Mouse (Mus musculus) limb, embryonic 13.5 days (tissue): ENCODE data around the gene Slc17a4. TPM values are rescaled to one million over a fixed set of nuclear protein-coding genes. Genes with fewer than 3 reads are reported as not detected.

Experiments used
- ATAC-seq: fragments of 200-750 bp; cut with Nextera tagmentation; 2 replicates; pipeline ENCODE4 v1.8.0; 2017; ENCODE audit warnings: low read depth, moderate number of reproducible peaks, moderate TSS enrichment; ENCODE audit not compliant: low FRiP score
- H3K27ac ChIP-seq: fragments of 300-500 bp; sonication (generic); 2 replicates; pipeline ENCODE4 v1.5.1; 2015; ENCODE audit warnings: inconsistent platforms, mild to moderate bottlenecking, moderate library complexity
- H3K27me3 ChIP-seq: fragments of 300-500 bp; sonication (generic); 2 replicates; pipeline ENCODE4 v1.6.1; 2015; ENCODE audit warnings: mild to moderate bottlenecking, inconsistent platforms
- H3K36me3 ChIP-seq: fragments of 300-500 bp; sonication (generic); 2 replicates; pipeline ENCODE4 v1.6.1; 2015; ENCODE audit warnings: inconsistent platforms, mild to moderate bottlenecking, moderate library complexity
- H3K4me1 ChIP-seq: fragments of 300-500 bp; sonication (generic); 2 replicates; pipeline ENCODE4 v1.6.1; 2015; ENCODE audit warnings: inconsistent platforms
- H3K4me2 ChIP-seq: fragments of 300-500 bp; sonication (generic); replicated peaks from 2 replicates; pipeline ENCODE4 v1.6.1; 2015; ENCODE audit warnings: inconsistent platforms, mild to moderate bottlenecking, moderate library complexity
- H3K4me3 ChIP-seq: fragments of 300-500 bp; sonication (generic); 2 replicates; pipeline ENCODE4 v1.5.1; 2015; ENCODE audit warnings: moderate library complexity, mild to moderate bottlenecking, inconsistent platforms
- H3K9ac ChIP-seq: fragments of 300-500 bp; sonication (generic); 2 replicates; pipeline ENCODE4 v1.6.1; 2015; ENCODE audit warnings: mild to moderate bottlenecking, inconsistent platforms
- H3K9me3 ChIP-seq: fragments of 300-500 bp; sonication (generic); 2 replicates; pipeline ENCODE4 v1.6.1; 2016; ENCODE audit warnings: inconsistent platforms
- WGBS: fragments of 180-500 bp; shearing (Covaris S2); methylation state at CpG from one replicate; pipeline ENCODE4 v1.1.7; 2015; 5-methylcytosine and 5-hydroxymethylcytosine counted together
- polyA plus RNA-seq: library from polyadenylated mRNA; unstranded; fragments of >200 nt; fragmentation: Nextera tagmentation; extraction: Ambion mirVana; gene quantifications from 2 replicates; pipeline ENCODE4 v1.2.1, GENCODE M21; 2015

The Slc17a4 gene
- polyA plus RNA-seq, 1 experiment from 2014 or later = not detected

- H3K4me2 ChIP-seq = peak overlapping the region; percentile 20
- no peaks in the 10 kb centered on the region for H3K27me3 ChIP-seq
- ATAC-seq = no peak
- H3K4me1 ChIP-seq = peaks cover 17% of the 10 kb centered on the region
- H3K4me3 ChIP-seq = no peak overlapping the region
- H3K9me3 ChIP-seq = no peaks in the 10 kb centered on the region; the same call in 1 of the 2 replicates
- H3K27ac ChIP-seq = peak overlapping the region; percentile 48; the same call in 1 of the 2 replicates
- no peak overlapping the region for H3K9ac ChIP-seq
- no peaks in the 10 kb centered on the region for H3K36me3 ChIP-seq
- WGBS = 83% methylated on average over 9 of the region's 9 CpGs
Measured at GRCm38 (mm10) chr13:23930461-23930860, 15.7 kb upstream of the Slc17a4 start.

DNA sequence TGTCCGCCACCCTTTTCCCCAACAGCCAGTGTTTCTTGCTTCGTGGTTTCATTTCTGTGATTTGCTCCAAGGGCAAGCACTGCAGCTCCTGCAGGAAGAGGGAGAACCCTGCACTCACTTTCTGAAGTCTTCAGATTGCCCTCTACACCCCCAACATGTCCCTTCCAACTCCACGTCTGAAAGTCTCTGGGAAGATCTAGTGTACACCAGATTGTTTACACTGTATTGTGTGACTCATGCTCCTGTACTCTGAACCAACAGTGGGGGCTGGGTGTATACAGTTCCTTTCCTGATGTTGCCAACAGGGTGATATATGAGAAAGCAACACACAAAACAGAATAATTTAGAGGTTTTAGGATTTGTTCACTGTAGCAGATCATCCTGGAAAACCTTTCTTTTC, 13.8 kb upstream of the Slc17a4 start:
- H3K9me3 ChIP-seq = no peaks in the 10 kb centered on the region
- no peak overlapping the region for H3K4me2 ChIP-seq
- no peaks in the 10 kb centered on the region for H3K27me3 ChIP-seq
- H3K4me3 ChIP-seq = no peak overlapping the region
- H3K9ac ChIP-seq = no peak overlapping the region
- no peaks in the 10 kb centered on the region for H3K36me3 ChIP-seq
- no peak for ATAC-seq
- no peak overlapping the region for H3K27ac ChIP-seq
- peaks cover 17% of the 10 kb centered on the region for H3K4me1 ChIP-seq
- 69% methylated on average over 3 of the region's 3 CpGs for WGBS

DNA sequence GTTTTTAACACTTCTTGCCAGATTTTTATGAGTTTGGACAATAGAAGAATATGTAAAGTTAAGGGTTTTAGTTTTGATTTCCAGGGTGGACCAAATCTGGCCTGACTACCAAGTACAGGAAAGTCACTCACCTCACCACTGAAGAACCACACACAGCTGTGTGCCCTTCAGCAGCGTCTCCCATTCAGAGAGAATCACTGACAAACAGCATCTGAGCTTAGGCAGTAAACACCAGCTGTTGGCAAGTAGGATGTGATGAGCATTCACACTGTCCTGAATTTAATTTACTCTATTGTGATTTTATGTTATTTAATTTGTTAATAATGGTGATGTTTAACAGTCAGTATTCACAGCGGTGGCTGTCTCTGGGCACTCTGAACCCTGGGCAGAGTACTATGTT, 11.0 kb upstream of the Slc17a4 start:
- no peak overlapping the region for H3K9ac ChIP-seq
- H3K36me3 ChIP-seq = no peaks in the 10 kb centered on the region
- no peak for ATAC-seq
- H3K27me3 ChIP-seq = no peaks in the 10 kb centered on the region
- no peak overlapping the region for H3K4me3 ChIP-seq
- no peak overlapping the region for H3K27ac ChIP-seq
- peaks cover 10% of the 10 kb centered on the region for H3K4me1 ChIP-seq
- no peaks in the 10 kb centered on the region for H3K9me3 ChIP-seq
- 62% methylated on average over 2 of the region's 2 CpGs for WGBS
- H3K4me2 ChIP-seq = no peak overlapping the region

- H3K36me3 ChIP-seq = no peaks in the 10 kb centered on the region
- no peak overlapping the region for H3K9ac ChIP-seq
- no peaks in the 10 kb centered on the region for H3K4me1 ChIP-seq
- no peaks in the 10 kb centered on the region for H3K27me3 ChIP-seq
- H3K27ac ChIP-seq = no peak overlapping the region
- no peaks in the 10 kb centered on the region for H3K9me3 ChIP-seq
- H3K4me2 ChIP-seq = no peak overlapping the region
- no peak for ATAC-seq
- WGBS = 75% methylated on average over 4 of the region's 4 CpGs
- H3K4me3 ChIP-seq = no peak overlapping the region
Measured at GRCm38 (mm10) chr13:23917674-23918073, 2.9 kb upstream of the Slc17a4 start.

DNA sequence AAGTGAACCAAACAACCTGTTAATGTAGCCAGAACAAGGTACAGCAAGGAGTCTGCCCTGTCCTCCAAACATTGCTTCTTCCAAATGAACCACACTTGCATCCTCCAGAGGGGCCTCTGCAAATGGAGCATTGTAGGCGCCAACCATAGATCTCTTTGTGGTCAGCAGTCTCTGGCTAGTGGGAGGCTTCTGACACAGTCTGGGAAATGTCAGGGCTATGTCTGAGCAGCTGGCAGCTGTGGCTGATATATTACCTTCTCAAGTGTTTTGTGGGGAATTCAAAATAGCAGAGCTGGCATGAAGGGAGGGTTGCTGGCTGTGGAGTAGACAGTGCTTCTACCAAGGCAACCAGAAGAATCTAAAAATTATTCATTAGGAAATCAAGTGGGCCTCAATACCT, 1.3 kb upstream of the Slc17a4 start:
- no peaks in the 10 kb centered on the region for H3K27me3 ChIP-seq
- H3K9ac ChIP-seq = no peak overlapping the region
- 78% methylated on average over 1 of the region's 1 CpGs for WGBS
- no peak overlapping the region for H3K27ac ChIP-seq
- H3K4me2 ChIP-seq = no peak overlapping the region
- H3K36me3 ChIP-seq = no peaks in the 10 kb centered on the region
- H3K4me1 ChIP-seq = no peaks in the 10 kb centered on the region
- H3K4me3 ChIP-seq = no peak overlapping the region
- no peak; the same call in 1 of the 2 replicates for ATAC-seq
- no peaks in the 10 kb centered on the region for H3K9me3 ChIP-seq

DNA sequence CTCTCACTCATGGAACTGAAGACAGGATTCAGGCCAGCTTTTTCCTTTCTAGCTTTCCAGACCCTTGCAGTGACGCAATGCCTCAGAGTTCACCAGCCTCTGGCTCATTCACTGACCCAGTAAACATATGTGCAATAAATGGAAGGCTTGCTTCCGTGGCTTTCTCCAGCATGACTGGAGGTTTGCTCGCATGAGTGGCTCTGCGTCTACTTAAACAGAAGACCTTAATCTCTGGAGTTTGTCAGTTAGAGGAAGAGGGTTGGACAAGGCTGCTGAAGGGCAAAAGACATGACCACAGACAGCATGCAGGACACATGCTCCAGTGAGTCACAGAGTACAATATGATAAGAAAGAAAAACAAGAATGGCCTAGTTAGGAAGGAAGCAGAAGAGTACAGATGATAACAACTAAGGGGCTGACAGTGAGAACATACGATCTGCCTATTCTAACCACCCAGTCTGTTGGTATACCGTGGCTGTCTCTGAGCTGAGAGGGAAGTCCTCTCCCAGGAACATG, 960 bp downstream of the Slc17a4 start:
- H3K9ac ChIP-seq = no peak overlapping the region
- WGBS = 55% methylated on average over 6 of the region's 6 CpGs
- no peak overlapping the region for H3K27ac ChIP-seq
- H3K4me1 ChIP-seq = no peaks in the 10 kb centered on the region
- H3K9me3 ChIP-seq = no peaks in the 10 kb centered on the region
- H3K36me3 ChIP-seq = no peaks in the 10 kb centered on the region
- H3K4me2 ChIP-seq = no peak overlapping the region
- no peak for ATAC-seq
- H3K27me3 ChIP-seq = no peaks in the 10 kb centered on the region
- H3K4me3 ChIP-seq = no peak overlapping the region

DNA sequence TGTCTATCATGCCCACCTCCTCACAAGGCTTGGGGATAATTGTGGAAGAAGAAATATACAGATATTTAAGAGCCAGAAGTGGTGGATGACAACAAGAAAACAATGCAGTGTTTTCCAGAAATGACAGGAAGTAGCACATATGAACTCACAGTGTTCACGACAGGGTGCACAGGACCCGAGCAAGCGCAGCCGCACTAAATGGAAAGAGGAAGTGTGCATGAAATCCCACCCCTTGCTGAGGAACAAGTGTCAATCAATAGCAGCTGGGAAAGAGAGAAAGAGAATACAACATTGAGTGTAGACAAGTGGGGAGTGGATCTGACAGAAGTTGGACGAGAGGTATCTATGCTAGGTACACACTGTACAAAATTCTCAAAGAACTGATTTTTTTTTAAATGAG, 3.5 kb downstream of the Slc17a4 start:
- H3K9ac ChIP-seq = no peak overlapping the region
- H3K4me3 ChIP-seq = no peak overlapping the region
- no peaks in the 10 kb centered on the region for H3K36me3 ChIP-seq
- H3K4me1 ChIP-seq = no peaks in the 10 kb centered on the region
- H3K27me3 ChIP-seq = no peaks in the 10 kb centered on the region
- H3K9me3 ChIP-seq = no peaks in the 10 kb centered on the region
- ATAC-seq = no peak
- WGBS = 76% methylated on average over 5 of the region's 5 CpGs
- no peak overlapping the region for H3K27ac ChIP-seq
- H3K4me2 ChIP-seq = no peak overlapping the region

- ATAC-seq = no peak
- H3K27me3 ChIP-seq = no peaks in the 10 kb centered on the region
- no peak overlapping the region for H3K4me2 ChIP-seq
- no peaks in the 10 kb centered on the region for H3K9me3 ChIP-seq
- no peak overlapping the region for H3K27ac ChIP-seq
- 75% methylated on average over 5 of the region's 5 CpGs for WGBS
- H3K36me3 ChIP-seq = no peaks in the 10 kb centered on the region
- no peaks in the 10 kb centered on the region for H3K4me1 ChIP-seq
- no peak overlapping the region for H3K9ac ChIP-seq
- H3K4me3 ChIP-seq = no peak overlapping the region
Measured at GRCm38 (mm10) chr13:23910121-23910520, 4.7 kb downstream of the Slc17a4 start.

- Histone ChIP-seq H3K9me3 (no peaks in the 10 kb centered on the region), H3K4me3 (no peak overlapping the region), H3K36me3 (no peaks in the 10 kb centered on the region), H3K27me3 (no peaks in the 10 kb centered on the region), H3K4me2 (no peak overlapping the region), H3K27ac (no peak overlapping the region), H3K4me1 (no peaks in the 10 kb centered on the region), H3K9ac (no peak overlapping the region)
- no peak for ATAC-seq
- WGBS = 94% methylated on average over 5 of the region's 5 CpGs
Measured at GRCm38 (mm10) chr13:23906906-23907305, 7.9 kb downstream of the Slc17a4 start.

GRCm38 (mm10) chr13:23898242-23898641, 16.6 kb downstream of the Slc17a4 start:
- no peaks in the 10 kb centered on the region for H3K36me3 ChIP-seq
- H3K27ac ChIP-seq = no peak overlapping the region
- H3K4me3 ChIP-seq = no peak overlapping the region
- ATAC-seq = no peak
- H3K27me3 ChIP-seq = no peaks in the 10 kb centered on the region
- 63% methylated on average over 6 of the region's 6 CpGs for WGBS
- H3K4me2 ChIP-seq = no peak overlapping the region
- H3K4me1 ChIP-seq = no peaks in the 10 kb centered on the region
- H3K9me3 ChIP-seq = no peaks in the 10 kb centered on the region
- no peak overlapping the region for H3K9ac ChIP-seq

DNA sequence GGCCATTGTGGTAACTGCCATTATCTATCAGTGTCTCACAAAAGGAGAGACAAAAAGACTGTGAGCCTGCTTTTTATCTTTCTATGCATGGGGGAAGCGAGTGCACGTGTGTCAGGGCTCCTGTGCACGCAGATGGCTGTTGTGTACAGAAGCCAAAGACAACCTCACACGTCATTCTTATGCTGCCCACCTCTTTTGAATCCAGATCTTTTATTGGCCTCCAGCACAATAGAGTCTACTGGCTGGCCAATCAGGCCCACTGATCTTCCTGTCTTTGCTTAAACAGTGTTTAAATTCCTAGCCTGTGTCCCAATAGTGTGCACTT, 21.6 kb downstream of the Slc17a4 start:
- no peaks in the 10 kb centered on the region for H3K27me3 ChIP-seq
- no peak overlapping the region for H3K9ac ChIP-seq
- no peak overlapping the region for H3K4me3 ChIP-seq
- H3K4me1 ChIP-seq = peaks cover 8% of the 10 kb centered on the region
- 84% methylated on average over 4 of the region's 4 CpGs for WGBS
- H3K36me3 ChIP-seq = no peaks in the 10 kb centered on the region
- no peak for ATAC-seq
- H3K27ac ChIP-seq = no peak overlapping the region
- H3K4me2 ChIP-seq = no peak overlapping the region
- H3K9me3 ChIP-seq = no peaks in the 10 kb centered on the region

- Histone ChIP-seq H3K27me3 (no peaks in the 10 kb centered on the region), H3K4me1 (peaks cover 8% of the 10 kb centered on the region), H3K4me2 (no peak overlapping the region), H3K36me3 (no peaks in the 10 kb centered on the region), H3K9me3 (no peaks in the 10 kb centered on the region), H3K4me3 (no peak overlapping the region), H3K27ac (no peak overlapping the region), H3K9ac (no peak overlapping the region)
- WGBS = 50% methylated on average over 9 of the region's 9 CpGs
- no peak for ATAC-seq
Measured at GRCm38 (mm10) chr13:23892592-23893268, 22.1 kb downstream of the Slc17a4 start.

- Histone ChIP-seq H3K27me3 (no peaks in the 10 kb centered on the region), H3K9me3 (no peaks in the 10 kb centered on the region), H3K36me3 (no peaks in the 10 kb centered on the region), H3K4me3 (no peak overlapping the region), H3K9ac (no peak overlapping the region), H3K27ac (no peak overlapping the region), H3K4me2 (no peak overlapping the region), H3K4me1 (peaks cover 8% of the 10 kb centered on the region)
- no peak for ATAC-seq
- 40% methylated on average over 6 of the region's 6 CpGs for WGBS
Measured at GRCm38 (mm10) chr13:23889011-23889605, 25.7 kb downstream of the Slc17a4 start.
